In the genomic region with DNA sequence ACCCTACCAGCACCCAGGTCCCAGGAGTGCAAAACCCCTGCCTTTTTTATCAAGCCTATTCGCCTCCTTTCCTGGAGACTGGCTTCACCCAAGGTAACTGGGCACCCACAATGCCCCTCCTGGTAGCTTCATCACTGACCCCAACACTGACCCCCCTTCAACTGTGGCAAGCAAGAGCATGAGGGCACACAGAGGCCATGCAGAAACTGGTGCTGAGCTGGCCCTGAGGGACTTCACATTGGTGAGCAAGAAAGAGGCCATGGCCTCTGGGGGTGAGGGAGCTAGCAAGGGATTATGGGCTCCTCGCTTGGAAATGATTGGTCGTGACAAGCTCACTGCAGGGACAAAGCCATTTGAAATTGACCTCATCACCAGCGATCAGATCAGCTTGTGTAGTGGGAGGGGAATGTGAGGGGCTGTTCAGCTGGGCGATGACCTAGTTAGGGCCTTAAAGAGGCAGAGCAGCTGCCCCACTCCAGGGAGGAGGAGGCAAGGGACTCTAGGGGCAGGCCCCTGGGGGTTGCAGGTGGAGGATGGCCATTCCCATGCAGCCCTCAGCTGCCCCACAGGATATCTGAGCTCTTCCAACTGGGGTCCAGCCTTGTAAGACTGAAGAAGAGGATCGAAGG, we compare ENCODE assay signal across 17 mouse cellular contexts. TPM values are rescaled to one million over a fixed set of nuclear protein-coding genes. Genes with fewer than 3 reads are reported as not detected.
DNase-seq lines count a peak whose midpoint lies in the region; ATAC-seq lines count a peak whose summit lies in the region.
"Had no signal": no experiment of that assay in that cellular context is flagged by ENCODE, and none has a peak within 500 bp of the region (broad histone marks: within the 10 kb centered on the region; RNA-seq: fewer than 3 reads in every experiment).

No protein-coding gene starts in this region.

- DNase-seq in embryo, embryonic 10 days (ENCODE audit: low spot score): peak; percentile 43
- no peak for DNase-seq in embryo, embryonic 9.5 days (ENCODE audit: extremely low spot score)
- peak; percentile 39 for DNase-seq in midbrain, embryonic 10.5 days (ENCODE audit: low spot score)
- no peak for DNase-seq in midbrain, embryonic 14.5 days
- no peak for DNase-seq in cerebellum, adult 11-12 months
- DNase-seq in layer of hippocampus, postnatal 14 days (ENCODE audit: low spot score in 2 of 2): no peak
- DNase-seq: cerebellum, postnatal 36 days; heart, postnatal 10 days; spleen, adult 18-20 months had no signal

- H3K36me3 ChIP-seq in midbrain, embryonic 10.5 days: no peaks in the 10 kb centered on the region
- no peaks in the 10 kb centered on the region for H3K36me3 ChIP-seq in midbrain, embryonic 14.5 days (ENCODE audit: control insufficient read depth, insufficient read depth, low read length)
- H3K36me3 ChIP-seq in midbrain, embryonic 15.5 days (replicated peaks): no peaks in the 10 kb centered on the region
- no peaks in the 10 kb centered on the region for H3K36me3 ChIP-seq in kidney, embryonic 15.5 days
- H3K36me3 ChIP-seq: liver, embryonic 12.5 days; lung, embryonic 15.5 days; stomach, embryonic 15.5 days had no signal

- no peak overlapping the region for H3K9ac ChIP-seq in midbrain, embryonic 14.5 days (replicated peaks; ENCODE audit: low read length)
- H3K9ac ChIP-seq in midbrain, embryonic 15.5 days: no peak overlapping the region
- no peak overlapping the region for H3K9ac ChIP-seq in kidney, embryonic 15.5 days
- H3K9ac ChIP-seq: liver, embryonic 12.5 days; lung, embryonic 15.5 days; stomach, embryonic 15.5 days had no signal

- H3K9me3 ChIP-seq in midbrain, embryonic 10.5 days (replicated peaks): no peaks in the 10 kb centered on the region
- no peaks in the 10 kb centered on the region for H3K9me3 ChIP-seq in midbrain, embryonic 14.5 days (ENCODE audit: control insufficient read depth, low read length)
- H3K9me3 ChIP-seq in midbrain, embryonic 15.5 days: no peaks in the 10 kb centered on the region
- no peaks in the 10 kb centered on the region for H3K9me3 ChIP-seq in kidney, embryonic 15.5 days (replicated peaks)
- H3K9me3 ChIP-seq: liver, embryonic 12.5 days; lung, embryonic 15.5 days; stomach, embryonic 15.5 days had no signal

- no peak overlapping the region for H3K4me2 ChIP-seq in midbrain, embryonic 14.5 days (ENCODE audit: low read length)
- no peak overlapping the region for H3K4me2 ChIP-seq in midbrain, embryonic 15.5 days
- no peak overlapping the region for H3K4me2 ChIP-seq in kidney, embryonic 15.5 days
- H3K4me2 ChIP-seq: liver, embryonic 12.5 days; lung, embryonic 15.5 days; stomach, embryonic 15.5 days had no signal

- WGBS in midbrain, embryonic 10.5 days: 42% methylated on average over 6 of the region's 6 CpGs
- 44% methylated on average over 6 of the region's 6 CpGs for WGBS in midbrain, embryonic 14.5 days
- WGBS in midbrain, embryonic 15.5 days: 48% methylated on average over 6 of the region's 6 CpGs
- WGBS in kidney, embryonic 15.5 days: 56% methylated on average over 6 of the region's 6 CpGs

- no peak for ATAC-seq in midbrain, embryonic 14.5 days (ENCODE audit: low FRiP score, low TSS enrichment)
- ATAC-seq in midbrain, embryonic 15.5 days (replicated peaks): peak; percentile 18; the same call in 1 of the 2 replicates
- no peak for ATAC-seq in kidney, embryonic 15.5 days (replicated peaks; ENCODE audit: low FRiP score)
- ATAC-seq: inflammation-experienced regulatory T-cells, adult 6 months; liver, embryonic 12.5 days had no signal

- peaks cover 74% of the 10 kb centered on the region for H3K4me1 ChIP-seq in midbrain, embryonic 10.5 days
- peaks cover 6% of the 10 kb centered on the region; the same call in 1 of the 2 replicates for H3K4me1 ChIP-seq in midbrain, embryonic 14.5 days (ENCODE audit: control insufficient read depth, insufficient read depth, low read length)
- peaks cover 7% of the 10 kb centered on the region; the same call in 1 of the 2 replicates for H3K4me1 ChIP-seq in midbrain, embryonic 15.5 days
- peaks cover 10% of the 10 kb centered on the region; the same call in 1 of the 2 replicates for H3K4me1 ChIP-seq in kidney, embryonic 15.5 days
- H3K4me1 ChIP-seq: liver, embryonic 12.5 days; lung, embryonic 15.5 days; stomach, embryonic 15.5 days had no signal

- no peak overlapping the region for H3K4me3 ChIP-seq in midbrain, embryonic 10.5 days
- no peak overlapping the region for H3K4me3 ChIP-seq in midbrain, embryonic 14.5 days (replicated peaks; ENCODE audit: low read depth, low read length)
- no peak overlapping the region for H3K4me3 ChIP-seq in midbrain, embryonic 15.5 days
- no peak overlapping the region for H3K4me3 ChIP-seq in kidney, embryonic 15.5 days (replicated peaks)
- H3K4me3 ChIP-seq: layer of hippocampus, adult 2 months; liver, embryonic 12.5 days; lung, embryonic 15.5 days; stomach, embryonic 15.5 days had no signal

- peak overlapping the region; percentile 69 for H3K27ac ChIP-seq in midbrain, embryonic 10.5 days (replicated peaks)
- H3K27ac ChIP-seq in midbrain, embryonic 14.5 days (replicated peaks; ENCODE audit: low read depth, low read length): no peak overlapping the region
- no peak overlapping the region for H3K27ac ChIP-seq in midbrain, embryonic 15.5 days
- H3K27ac ChIP-seq in kidney, embryonic 15.5 days: no peak overlapping the region
- H3K27ac ChIP-seq: kidney, postnatal 0 days; layer of hippocampus, adult 2 months; liver, embryonic 12.5 days; lung, embryonic 15.5 days; stomach, embryonic 15.5 days had no signal

- H3K27me3 ChIP-seq in midbrain, embryonic 10.5 days (ENCODE audit: low read depth, poor library complexity, severe bottlenecking): peaks cover 100% of the 10 kb centered on the region
- H3K27me3 ChIP-seq in midbrain, embryonic 14.5 days (ENCODE audit: control insufficient read depth, insufficient read depth, low read length): peaks cover 5% of the 10 kb centered on the region
- peaks cover 14% of the 10 kb centered on the region for H3K27me3 ChIP-seq in midbrain, embryonic 15.5 days (replicated peaks)
- H3K27me3 ChIP-seq in kidney, embryonic 15.5 days: peaks cover 83% of the 10 kb centered on the region

RNA-seq across cellular contexts. Expression of a gene that starts 45.9 kb away (rescaled TPM):
- polyA plus RNA-seq in midbrain, embryonic 10.5 days (2016; fragmentation: Nextera tagmentation; extraction: Ambion mirVana): 210 and 212 TPM in 2 replicates
- polyA plus RNA-seq in midbrain, embryonic 14.5 days (2014; fragmentation: Nextera tagmentation; extraction: Ambion mirVana): 327 and 333 TPM in 2 replicates
- 374 and 387 TPM in 2 replicates for polyA plus RNA-seq in midbrain, embryonic 15.5 days (2015; fragmentation: Nextera tagmentation; extraction: Ambion mirVana)
- 188 and 195 TPM in 2 replicates for polyA plus RNA-seq in kidney, embryonic 15.5 days (2015; fragmentation: Nextera tagmentation; extraction: Ambion mirVana)
- 100 to 1,000 TPM; 186 to 188 TPM for total RNA-seq in layer of hippocampus, postnatal 14 days (2021)

Comparison
In these comparisons a context has a peak if more than half of its experiments do, and no peak if none do; other contexts are left out.
1. DNase-seq: peak in embryo, embryonic 10 days (single experiment) and midbrain, embryonic 10.5 days (single experiment); none in embryo, embryonic 9.5 days (single experiment), midbrain, embryonic 14.5 days (single experiment), cerebellum, adult 11-12 months (single experiment) and layer of hippocampus, postnatal 14 days (0 of 2).